Mouse (Mus musculus) erythroblast, embryonic 14.5 days (primary cell): ENCODE measurements around the gene Slc12a8.

ENCODE experiments used
- GATA1 ChIP-seq: IDR thresholded peaks from 2 replicates; pipeline ENCODE4 v1.6.1; 2012; ENCODE audit warnings: low read length, inconsistent platforms, mixed read lengths
- TAL1 ChIP-seq: IDR thresholded peaks from 3 replicates; pipeline ENCODE4 v1.6.1; 2012; ENCODE audit warnings: low read length, inconsistent platforms, mixed read lengths

DNA sequence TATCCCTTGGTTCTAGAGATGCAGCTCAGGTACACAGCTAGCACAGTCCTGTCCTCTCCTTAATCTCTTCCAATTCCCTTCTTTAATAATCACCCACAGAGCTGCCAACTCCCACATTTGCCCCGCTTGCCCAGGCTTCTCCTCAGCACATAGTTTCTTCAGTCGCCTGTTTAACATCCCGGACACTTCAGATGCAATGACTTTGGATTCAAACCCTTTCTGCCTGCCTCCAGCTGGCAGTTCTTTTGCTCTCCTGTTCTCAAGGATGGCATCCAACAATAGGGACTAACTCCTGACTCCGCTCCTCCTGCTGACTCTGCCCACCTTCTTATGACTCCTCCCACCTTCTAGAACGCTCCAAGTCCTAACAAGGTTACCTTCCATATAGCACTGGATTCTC lies 75.2 kb downstream of the Slc12a8 start:
- TF ChIP-seq TAL1 = no peak
- TF ChIP-seq GATA1 = no peak
